Mouse (Mus musculus): ENCODE results near the gene E2f4.

Gene E2f4

DNA sequence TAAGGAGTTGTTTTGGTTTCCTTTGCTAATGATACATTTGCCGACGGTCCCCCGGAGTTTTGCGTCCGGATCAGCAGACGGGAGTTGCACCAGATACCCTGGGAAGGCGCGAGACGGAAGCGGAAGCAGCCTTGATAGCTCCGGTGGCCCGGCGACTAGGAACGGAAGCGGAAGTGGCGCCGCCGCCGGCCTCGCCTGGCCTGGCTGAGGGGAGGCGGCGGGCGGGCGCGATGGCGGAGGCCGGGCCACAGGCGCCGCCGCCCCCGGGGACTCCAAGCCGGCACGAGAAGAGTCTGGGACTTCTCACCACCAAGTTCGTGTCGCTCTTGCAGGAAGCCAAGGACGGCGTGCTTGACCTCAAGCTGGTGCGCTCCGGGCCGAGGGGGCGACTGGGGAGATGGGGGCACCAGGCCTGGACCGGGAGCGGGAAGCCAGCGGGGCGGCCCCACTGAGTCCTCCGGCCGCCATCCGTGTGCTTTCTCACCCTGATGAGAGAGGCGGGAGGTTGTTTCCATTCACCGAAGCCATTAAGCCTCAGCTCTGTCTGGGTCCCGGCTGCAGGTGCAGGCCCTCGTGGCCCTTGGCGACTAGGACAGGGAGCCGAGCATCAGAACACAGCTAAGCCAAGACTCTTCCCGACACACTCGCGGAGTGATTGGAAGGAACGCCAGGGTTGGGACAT is at the start of gene E2f4:
TSS of gene E2f4 (plus strand) at position 153 of the 682 bp plus-strand sequence.
- DNase-seq (ENCODE audit: low read depth, low spot score) = peak; percentile 80

DNA sequence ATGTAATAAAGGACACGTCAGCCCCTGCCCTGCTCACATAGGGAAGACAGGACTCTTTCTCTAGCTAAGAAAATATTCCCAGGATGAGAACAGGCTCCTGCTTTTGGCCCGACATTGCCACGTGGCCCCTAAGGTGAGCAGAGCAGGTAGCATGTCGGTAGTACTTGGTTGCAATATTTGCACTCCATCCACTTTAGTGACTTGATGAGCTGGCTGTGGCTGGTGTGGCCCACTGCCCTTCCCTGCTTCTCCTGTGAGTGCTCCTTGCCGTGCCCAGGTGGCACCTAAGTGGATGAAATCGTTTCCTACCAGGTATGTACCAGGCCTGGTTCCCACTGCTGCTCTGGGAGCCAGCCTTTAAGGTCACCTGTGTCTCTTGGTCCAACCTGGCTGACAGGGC is 45.5 kb upstream of the E2f4 start:
- no peak for DNase-seq (ENCODE audit: low read depth, low spot score)

DNA sequence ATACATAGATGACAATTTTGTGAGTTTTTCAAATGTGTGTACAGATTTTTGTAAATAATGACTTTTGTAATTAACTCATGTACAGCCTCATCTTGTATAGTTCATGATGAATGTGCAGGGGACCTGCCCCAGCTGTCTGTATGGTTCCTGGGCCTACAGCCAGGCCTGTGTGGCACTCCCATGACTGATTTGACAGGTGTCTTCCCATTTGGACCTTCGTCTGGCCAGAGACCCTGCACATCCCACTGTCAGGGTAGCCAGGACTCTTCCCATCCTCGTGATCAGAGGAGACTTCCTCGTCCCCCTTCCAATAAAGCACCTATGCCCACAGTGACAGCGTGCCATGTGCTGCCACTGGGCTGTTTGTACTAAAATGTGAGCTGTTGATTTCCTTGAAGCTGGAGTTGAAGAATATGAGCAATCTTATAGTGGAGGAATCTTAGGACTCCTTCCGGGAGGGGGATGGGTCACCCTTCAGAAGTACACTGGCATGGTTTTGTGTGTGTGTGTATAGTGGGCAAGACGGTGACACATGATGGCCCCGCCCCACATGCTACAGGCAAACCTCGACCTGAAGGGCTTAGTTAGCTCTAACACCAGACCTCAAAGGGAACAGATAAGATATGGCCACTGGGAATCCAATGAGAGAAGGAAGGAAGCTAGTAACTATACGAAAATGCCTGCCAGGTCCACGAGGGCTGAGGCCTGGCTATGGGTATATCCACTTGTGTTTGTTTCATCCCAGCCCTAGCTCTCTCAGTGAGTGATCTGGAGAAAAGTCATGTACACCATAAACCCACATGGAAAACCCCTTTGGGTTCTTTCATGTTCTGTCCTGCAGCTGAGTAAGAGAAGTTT is 44.6 kb upstream of the E2f4 start:
- no peak for DNase-seq (ENCODE audit: low read depth, low spot score)

DNA sequence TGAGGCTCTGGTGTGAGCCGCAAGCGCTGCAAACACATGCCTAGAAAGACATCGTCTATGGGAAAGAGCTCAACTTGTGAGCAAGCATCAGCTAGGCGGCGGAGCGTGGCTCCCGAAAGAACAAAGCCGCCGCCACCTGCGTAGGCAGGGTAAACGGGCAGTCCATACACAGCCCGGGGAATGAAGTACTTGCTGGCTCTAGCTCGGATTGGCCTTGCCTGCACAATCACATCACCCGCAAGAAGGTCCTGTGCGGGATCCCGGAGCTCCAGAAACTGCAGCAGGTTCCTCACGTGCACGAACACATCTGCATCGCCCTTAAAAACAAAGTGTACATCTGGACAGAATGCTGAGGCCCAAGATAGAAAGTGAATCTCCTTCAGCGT is 43.7 kb upstream of the E2f4 start:
- DNase-seq (ENCODE audit: low read depth, low spot score) = no peak

DNA sequence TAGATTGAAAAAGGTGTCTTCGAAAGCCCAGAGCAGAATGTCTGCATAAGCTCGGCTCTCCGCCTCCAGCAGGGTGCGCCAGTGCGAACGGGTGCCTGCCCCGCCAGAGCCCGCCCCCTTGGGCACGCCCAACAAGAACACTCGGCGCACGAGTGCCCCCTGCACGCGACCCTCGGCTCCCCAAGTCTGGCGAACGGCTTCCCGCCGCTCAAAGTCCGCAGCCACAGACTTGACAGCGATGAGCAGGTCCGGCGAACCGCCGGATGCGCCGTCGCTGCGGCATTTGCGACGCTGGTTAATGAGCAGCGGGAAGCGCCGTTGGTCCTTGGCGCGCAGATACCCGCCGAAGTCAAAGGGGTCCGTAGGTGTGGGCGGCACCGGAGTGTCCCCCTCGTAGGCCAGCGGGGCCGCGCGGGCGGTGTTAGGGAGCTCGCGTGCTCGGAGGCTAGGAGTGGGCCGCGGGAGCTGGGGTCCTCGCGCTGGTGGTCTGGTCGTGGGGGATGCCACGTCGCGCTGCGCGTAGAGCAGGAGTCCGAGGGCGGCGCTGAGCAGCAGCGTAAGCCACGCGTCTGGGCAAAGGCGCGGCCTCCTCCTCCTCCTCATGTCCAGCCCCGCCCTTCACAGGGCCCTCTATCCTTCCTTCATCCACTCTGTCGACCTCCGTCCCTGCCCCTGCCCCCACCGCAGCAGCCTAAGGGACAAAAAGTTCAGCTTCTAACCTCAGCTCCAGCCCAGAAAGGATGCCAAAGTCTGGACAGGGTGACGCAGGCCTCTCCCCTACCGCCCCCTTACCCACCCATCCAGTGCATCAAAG is 43.1 kb upstream of the E2f4 start:
- peak; percentile 76 for DNase-seq (ENCODE audit: low read depth, low spot score)

DNA sequence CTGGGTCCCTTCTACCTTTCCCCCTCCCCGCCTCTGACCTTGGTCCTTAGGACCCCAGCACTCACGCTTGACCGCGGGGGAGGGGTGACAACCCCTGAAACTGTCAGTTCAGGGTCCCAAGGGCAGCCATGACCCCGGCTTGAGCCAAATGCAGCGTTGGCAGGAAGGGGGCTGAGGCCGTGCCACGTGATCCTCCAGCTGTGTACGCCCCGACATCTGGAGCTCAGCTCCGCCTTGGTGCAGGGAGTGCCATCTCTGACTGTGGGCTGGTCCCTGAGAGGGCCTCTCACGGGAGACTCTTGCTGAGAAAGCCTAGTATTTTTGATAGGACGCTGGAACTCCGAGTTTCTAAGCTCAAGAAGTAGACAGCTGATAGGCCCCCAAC is 42.5 kb upstream of the E2f4 start, which contains the start of gene B3gnt9:
TSS of gene B3gnt9 (minus strand) at position 188 of the 385 bp plus-strand sequence.
- no peak for DNase-seq (ENCODE audit: low read depth, low spot score)

DNA sequence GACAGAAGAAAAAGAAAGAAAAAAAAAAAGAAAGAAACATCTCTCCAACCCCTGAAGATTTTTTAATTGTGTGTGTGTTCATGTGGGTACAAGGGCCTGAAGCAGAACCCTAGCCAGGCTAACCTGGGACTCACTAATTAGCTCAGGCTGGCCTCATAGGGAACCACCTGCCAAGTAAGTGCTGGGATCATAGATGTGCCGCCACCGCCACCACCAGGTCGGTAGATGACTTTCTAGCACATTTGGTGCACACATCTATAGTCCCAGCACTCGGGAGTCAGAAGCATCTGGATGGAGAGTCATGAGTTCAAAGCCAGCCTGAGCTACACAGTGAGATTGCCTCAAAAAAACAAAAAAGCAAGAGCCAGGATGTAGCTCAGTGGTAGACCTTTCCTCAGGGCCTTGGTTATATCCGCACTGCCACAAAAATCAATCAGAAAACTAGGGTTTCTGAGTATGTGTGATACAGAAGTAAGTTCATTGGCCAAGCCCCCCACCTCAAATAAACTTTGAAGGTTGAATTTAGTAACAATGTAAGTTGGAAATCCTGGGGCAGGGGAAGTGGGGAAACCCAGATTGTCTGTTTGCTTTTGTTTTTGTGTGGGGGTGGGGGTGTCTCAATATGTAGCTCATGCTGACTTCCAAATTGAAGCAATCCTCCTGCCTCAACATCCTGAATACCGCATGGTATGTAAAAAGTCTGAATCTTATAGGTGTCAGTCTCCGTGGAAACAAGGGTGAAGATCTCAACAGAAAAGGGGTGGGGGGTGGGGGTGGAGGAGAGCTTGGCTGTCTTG is 39.9 kb upstream of the E2f4 start:
- no peak for DNase-seq (ENCODE audit: low read depth, low spot score)

DNA sequence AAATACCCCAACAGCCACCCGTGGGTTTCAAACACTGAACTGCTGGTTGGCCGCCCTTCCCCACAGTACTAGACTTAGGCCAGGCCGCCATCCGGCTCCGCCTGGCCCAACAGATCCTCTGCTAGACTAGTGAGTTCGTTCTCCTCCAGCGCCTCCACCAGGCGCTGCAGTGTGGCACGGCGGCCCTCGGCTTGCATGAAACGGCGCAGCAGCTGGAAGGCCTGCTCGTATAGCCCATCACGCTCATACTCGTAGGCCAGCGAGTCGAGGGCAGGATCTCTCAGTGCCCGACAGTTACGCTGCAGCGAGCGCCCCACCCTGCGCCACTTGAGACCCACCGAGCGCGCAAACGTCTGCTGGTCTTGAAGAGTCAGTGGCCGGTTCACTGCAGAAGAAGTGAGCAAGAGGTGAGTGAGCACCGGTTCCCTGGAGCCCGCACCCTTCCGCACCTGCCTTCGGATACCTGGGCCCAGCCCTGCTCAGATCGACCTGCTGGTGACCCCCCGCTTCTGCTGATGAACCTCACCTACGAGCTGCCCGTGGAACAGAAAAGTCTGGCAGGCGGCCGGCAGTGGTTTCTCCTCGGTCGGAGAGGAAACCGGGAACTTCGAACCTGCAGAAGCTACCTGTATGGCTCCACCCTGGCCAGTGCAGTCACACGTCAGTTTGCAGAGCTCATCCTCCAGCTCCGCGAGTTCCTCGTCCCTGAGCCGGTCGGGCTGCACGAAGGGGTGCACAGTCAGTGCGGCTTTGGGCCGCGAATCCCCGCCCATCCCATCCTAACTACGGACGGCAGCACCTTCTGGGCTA is 38.3 kb upstream of the E2f4 start:
- DNase-seq (ENCODE audit: low read depth, low spot score) = no peak

DNA sequence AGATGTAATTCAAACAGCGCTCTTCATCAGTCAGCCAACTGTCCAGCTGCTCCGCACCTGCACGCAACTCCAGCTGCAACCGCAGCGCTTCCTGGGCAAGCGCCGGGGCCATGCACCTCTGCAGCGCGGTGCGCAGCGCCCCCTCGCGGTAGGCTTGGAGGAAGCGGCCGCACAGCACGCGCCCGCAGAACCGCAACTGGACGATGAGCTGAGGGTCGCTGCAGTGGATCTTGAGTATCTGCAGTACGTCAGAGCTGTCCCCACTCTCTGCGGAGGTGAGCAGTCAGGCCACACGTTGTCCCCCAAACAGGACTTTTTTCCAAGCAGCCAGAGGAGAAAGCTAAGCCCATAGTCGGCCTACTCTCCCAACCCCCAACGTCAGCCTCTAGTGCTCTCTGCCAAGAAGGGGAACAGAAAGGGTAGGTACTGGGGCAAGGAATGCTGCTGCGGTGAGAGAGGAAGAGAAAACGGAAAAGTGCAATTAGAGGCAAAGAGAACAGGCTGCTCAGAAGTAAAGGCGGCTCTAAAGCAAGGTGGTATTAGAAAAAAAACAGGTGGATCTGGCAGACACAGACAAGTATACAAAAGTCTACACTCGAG is 37.6 kb upstream of the E2f4 start:
- DNase-seq (ENCODE audit: low read depth, low spot score) = peak; percentile 70

DNA sequence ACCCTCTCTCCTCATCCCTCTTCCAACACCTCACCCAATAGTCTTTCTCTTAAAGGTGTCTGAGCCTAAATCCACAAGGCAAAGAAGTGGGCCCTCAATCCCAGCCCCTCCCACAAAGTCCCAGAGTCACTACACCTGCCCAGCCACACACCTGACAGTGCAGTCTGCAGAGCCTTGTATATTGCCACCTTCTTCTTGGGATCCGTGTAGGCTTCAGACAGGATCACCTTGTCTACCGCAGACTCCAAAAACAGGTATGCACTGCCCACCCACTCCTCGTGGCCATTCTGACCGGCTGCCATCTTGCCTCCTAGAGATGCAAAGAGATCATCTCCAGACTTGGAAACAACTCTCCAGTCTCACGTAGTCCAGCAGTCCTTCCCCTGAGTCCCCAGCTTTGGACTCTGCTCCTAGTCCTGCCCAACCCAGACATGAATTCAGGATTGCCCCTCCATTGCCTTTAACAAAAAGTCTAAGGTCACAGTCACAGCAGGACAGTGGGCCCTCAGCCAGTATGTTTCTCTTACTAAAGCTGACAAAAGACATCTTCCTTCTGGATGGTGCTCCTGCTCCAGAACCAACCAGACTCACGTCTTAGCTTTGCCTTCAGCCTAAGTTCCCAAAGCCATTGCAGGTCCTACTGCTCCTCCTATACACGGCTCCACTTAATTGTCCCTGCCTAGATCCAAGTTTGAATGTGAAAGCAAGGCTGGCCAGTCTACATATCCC is 36.9 kb upstream of the E2f4 start:
- DNase-seq (ENCODE audit: low read depth, low spot score) = no peak

DNA sequence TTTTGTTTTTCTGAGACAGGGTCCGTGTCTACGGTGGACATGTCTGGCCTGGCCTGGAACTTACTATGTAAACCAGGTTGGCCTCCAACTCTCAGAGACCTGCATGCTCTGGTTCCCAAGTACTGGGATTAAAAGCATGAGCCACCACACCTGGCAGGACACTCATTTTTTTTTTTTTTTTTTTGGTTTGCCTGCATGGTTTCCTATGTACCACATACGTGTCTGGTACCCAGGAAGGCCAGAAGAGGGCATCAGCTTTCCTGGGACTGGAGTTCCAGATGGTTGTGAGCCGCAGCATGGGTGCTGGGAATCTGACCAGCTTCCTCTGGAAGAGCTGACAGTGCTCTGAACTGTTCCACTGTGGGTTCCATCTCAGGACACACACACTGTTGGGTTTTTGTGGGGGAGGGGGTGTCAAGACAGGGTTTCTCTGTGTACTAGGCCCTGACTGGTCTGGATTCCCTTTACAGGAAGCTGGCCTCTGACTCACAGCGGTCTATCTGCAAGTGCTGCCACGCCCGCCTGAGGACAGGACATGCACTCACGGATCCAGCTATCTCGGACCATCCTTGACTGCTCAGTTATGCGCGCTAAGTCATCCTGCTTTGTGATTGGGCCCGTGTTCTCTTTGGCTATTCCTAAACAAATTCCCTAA is 36.0 kb upstream of the E2f4 start:
- no peak for DNase-seq (ENCODE audit: low read depth, low spot score)

DNA sequence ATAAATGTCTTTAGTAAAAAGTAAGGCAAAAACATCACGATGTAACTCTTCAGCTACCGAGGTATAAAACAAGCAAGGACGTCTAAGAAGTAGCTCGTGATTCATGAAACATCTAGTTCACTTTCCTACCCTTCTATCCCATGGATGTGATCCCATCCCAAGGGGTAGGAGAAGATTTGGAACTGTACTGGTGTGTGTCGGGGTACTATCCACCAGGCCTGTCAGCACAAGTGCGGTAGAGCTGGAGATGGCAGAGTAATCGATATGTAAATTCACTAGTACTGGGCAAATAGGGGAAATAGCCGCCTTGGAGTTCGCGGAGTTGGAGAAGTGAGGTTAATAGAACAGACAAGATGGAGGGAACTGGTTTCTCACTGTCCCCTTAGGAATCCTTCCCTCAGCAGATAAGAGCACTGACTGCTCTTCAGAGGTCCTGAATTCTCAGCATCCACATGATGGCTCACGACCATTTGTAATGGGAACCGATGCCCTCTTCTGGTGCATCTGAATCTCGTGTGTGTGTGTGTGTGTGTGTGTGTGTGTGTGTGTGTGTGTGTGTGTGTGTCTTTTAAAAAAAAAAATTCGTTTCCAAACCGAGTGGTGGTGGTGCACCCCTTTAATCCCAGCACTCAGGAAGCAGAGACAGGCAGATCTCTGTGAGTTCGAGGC is 34.1 kb upstream of the E2f4 start:
- no peak for DNase-seq (ENCODE audit: low read depth, low spot score)

DNA sequence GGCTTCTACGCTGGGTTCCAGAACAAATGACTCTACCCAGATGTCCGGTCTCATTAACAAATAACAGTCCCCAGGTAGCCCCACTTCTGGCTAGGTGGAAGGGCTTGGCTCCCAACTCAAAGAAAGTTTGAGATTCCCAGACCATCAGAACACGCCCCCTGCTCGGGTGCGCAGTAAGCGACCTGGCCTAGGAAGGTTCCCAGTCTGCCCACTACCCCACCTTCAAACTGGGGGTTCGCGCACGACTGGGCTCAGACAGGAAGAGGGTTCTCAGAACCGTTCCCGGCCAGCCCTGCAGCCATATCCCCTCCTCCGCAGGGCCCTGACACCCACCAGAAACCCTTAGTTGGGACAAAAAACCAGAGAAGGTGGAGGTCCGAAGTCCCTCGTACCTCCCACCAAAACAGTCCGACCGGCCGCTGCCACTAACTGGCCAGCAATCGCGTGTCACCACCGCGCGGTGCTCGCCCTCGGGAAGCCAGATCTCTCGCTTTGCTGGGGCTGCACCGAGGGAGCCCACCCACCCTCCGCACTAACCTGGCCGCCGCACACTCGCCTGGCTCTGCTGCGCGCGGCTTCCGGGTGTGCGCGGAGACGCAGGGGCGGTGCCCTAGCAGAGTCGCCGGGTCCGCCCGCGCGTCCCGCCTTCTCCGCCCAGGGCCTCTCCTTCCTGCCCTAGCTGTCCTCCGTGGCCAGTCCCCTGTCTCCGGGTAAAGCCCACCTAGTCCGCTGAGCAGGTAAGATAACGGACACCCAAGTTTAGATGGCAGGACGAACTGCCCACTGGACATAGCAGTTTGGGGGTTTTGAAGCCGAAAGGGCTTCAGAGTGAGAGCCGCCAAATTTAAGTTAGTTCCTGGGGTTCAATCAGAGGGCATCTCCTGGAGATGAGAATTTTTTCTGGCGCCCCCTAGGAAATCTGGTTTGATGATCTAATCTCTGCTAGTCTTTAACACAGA is 33.2 kb upstream of the E2f4 start, which contains the start of the genes Tradd and Fbxl8:
TSS of gene Tradd (minus strand) at position 586 of the 959 bp plus-strand sequence.
TSS of gene Fbxl8 (plus strand) at position 625 of the 959 bp plus-strand sequence.
- no peak for DNase-seq (ENCODE audit: low read depth, low spot score)

DNA sequence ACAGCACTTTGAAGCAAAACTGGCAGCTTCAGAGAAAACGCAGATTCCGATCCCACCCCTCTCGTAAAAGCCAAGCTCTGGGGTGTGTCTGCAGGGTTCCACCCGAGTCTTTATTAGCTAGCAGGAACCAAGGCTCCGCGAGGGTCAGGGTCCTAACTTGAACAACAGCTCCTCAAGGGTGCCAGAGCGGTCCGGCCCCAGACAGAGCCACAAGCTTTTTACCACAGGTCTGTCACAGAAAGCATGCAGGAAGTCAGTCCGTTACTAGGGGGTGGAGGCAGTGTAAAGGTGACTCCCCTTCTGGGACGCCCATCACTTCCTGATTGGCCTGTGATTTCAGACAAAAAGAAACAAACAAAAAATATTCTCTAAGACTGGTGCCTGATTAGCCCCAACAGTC is 32.3 kb upstream of the E2f4 start:
- DNase-seq (ENCODE audit: low read depth, low spot score) = no peak

DNA sequence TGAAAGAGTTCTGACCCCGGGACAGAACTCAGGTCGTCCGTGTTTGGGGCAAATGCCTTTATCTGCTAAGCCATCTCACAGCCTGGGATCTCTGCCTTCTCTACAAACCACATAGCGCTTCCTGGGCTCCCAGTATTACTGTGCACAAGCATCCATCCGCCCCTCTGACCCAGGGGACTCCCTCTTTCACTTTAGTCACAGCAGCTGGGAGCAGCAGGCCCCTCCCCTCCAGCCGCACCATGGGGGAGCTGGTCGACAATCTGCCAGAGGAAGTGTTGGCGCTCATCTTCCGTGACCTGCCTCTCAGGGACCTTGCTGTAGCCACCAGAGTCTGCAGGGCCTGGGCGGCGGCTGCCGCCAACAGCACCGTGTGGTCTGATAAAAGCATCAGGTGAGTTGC is 30.7 kb upstream of the E2f4 start:
- no peak for DNase-seq (ENCODE audit: low read depth, low spot score)

DNA sequence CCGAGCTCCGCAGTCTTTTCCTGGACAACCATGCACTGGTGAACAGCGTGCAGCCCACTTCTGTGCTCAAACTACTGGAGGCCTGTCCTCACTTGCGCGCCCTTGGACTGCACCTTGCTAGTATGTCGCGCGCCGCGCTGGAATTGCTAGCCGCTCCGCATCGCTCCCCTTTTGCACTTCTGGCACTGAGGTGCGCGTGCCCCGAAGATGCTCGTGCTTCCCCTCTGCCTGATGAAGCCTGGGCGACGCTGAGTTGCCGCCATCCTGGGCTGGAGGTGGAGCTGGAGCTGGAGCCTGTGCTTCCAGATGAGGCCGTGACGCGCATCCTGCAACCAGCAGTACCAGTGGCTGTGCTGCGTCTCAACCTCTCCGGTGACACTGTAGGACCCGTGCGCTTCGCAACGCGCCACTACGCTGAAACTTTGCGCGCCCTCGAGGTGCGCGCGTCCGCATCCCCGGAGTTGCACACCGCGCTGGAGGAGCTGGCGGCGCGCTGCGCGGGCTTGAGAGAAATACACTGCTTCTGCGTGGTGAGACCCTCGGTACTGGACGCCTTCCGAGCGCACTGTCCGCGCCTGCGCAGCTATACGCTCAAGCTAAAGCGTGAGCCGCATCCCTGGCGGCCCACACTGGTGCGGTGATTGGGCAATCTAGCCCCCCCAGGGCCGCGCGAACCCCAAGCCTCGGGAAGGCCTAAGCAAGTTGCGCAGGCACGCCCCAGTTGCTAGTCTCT is 29.0 kb upstream of the E2f4 start:
- no peak for DNase-seq (ENCODE audit: low read depth, low spot score)

Data from retina, postnatal 7 days (tissue).